Mouse (Mus musculus): ENCODE measurements around the gene Atat1. TPM values are rescaled to one million over a fixed set of nuclear protein-coding genes. Genes with fewer than 3 reads are reported as not detected.

The Atat1 gene
- polyA plus RNA-seq, 1 experiment from 2014 or later = 45.4 TPM

GRCm38 (mm10) chr17:35932608-35933007, 22.7 kb upstream of the Atat1 start:
- H3K4me3 ChIP-seq (ENCODE audit: low read length) = no peak overlapping the region
- peaks cover 19% of the 10 kb centered on the region; the same call in 1 of the 2 replicates for H3K36me3 ChIP-seq (ENCODE audit: control insufficient read depth, insufficient read depth, low read length)
- H3K4me1 ChIP-seq (ENCODE audit: control insufficient read depth, insufficient read depth, low read length) = no peaks in the 10 kb centered on the region
- no peaks in the 10 kb centered on the region for H3K9me3 ChIP-seq (ENCODE audit: control insufficient read depth, low read length)
- H3K27ac ChIP-seq (ENCODE audit: low read length) = no peak overlapping the region
- H3K27me3 ChIP-seq (replicated peaks; ENCODE audit: control insufficient read depth, insufficient read depth, low read length) = no peaks in the 10 kb centered on the region
- H3K4me2 ChIP-seq (ENCODE audit: low read depth, low read length) = no peak overlapping the region
- no peak for ATAC-seq
- H3K9ac ChIP-seq (ENCODE audit: low read depth, low read length) = no peak overlapping the region
- 88% methylated on average over 4 of the region's 4 CpGs for WGBS

GRCm38 (mm10) chr17:35930627-35931026, 20.8 kb upstream of the Atat1 start:
- peaks cover 30% of the 10 kb centered on the region; the same call in 1 of the 2 replicates for H3K36me3 ChIP-seq (ENCODE audit: control insufficient read depth, insufficient read depth, low read length)
- no peaks in the 10 kb centered on the region for H3K27me3 ChIP-seq (replicated peaks; ENCODE audit: control insufficient read depth, insufficient read depth, low read length)
- no peaks in the 10 kb centered on the region for H3K9me3 ChIP-seq (ENCODE audit: control insufficient read depth, low read length)
- H3K4me2 ChIP-seq (ENCODE audit: low read depth, low read length) = no peak overlapping the region
- no peak for ATAC-seq
- H3K9ac ChIP-seq (ENCODE audit: low read depth, low read length) = no peak overlapping the region
- no peak overlapping the region for H3K4me3 ChIP-seq (ENCODE audit: low read length)
- 91% methylated on average over 12 of the region's 12 CpGs for WGBS
- 0 out of 2 replicates have a peak, but pooled peaks cover 3% of the 10 kb centered on the region for H3K4me1 ChIP-seq (ENCODE audit: control insufficient read depth, insufficient read depth, low read length)
- H3K27ac ChIP-seq (ENCODE audit: low read length) = no peak overlapping the region

GRCm38 (mm10) chr17:35929534-35929933, 19.7 kb upstream of the Atat1 start:
- H3K27me3 ChIP-seq (replicated peaks; ENCODE audit: control insufficient read depth, insufficient read depth, low read length) = no peaks in the 10 kb centered on the region
- WGBS = 98% methylated on average over 2 of the region's 2 CpGs

GRCm38 (mm10) chr17:35927471-35927870, 17.6 kb upstream of the Atat1 start:
- no peaks in the 10 kb centered on the region for H3K27me3 ChIP-seq (replicated peaks; ENCODE audit: control insufficient read depth, insufficient read depth, low read length)
- no peak overlapping the region for H3K9ac ChIP-seq (ENCODE audit: low read depth, low read length)
- ATAC-seq = peak; percentile 48
- 0 out of 2 replicates have a peak, but pooled peaks cover 3% of the 10 kb centered on the region for H3K4me1 ChIP-seq (ENCODE audit: control insufficient read depth, insufficient read depth, low read length)
- no peak overlapping the region for H3K4me3 ChIP-seq (ENCODE audit: low read length)
- H3K4me2 ChIP-seq (ENCODE audit: low read depth, low read length) = no peak overlapping the region
- no peaks in the 10 kb centered on the region for H3K9me3 ChIP-seq (ENCODE audit: control insufficient read depth, low read length)
- no peak overlapping the region for H3K27ac ChIP-seq (ENCODE audit: low read length)
- 51% methylated on average over 1 of the region's 1 CpGs for WGBS
- peaks cover 42% of the 10 kb centered on the region; the same call in 1 of the 2 replicates for H3K36me3 ChIP-seq (ENCODE audit: control insufficient read depth, insufficient read depth, low read length)

More at GRCm38 (mm10) chr17:35929534-35929933, 19.7 kb upstream of the Atat1 start:
- no peak for ATAC-seq
- H3K27ac ChIP-seq (ENCODE audit: low read length) = no peak overlapping the region
- H3K4me3 ChIP-seq (ENCODE audit: low read length) = no peak overlapping the region
- H3K4me2 ChIP-seq (ENCODE audit: low read depth, low read length) = no peak overlapping the region
- no peak overlapping the region for H3K9ac ChIP-seq (ENCODE audit: low read depth, low read length)
- H3K9me3 ChIP-seq (ENCODE audit: control insufficient read depth, low read length) = no peaks in the 10 kb centered on the region
- H3K4me1 ChIP-seq (ENCODE audit: control insufficient read depth, insufficient read depth, low read length) = 0 out of 2 replicates have a peak, but pooled peaks cover 3% of the 10 kb centered on the region
- peaks cover 36% of the 10 kb centered on the region; the same call in 1 of the 2 replicates for H3K36me3 ChIP-seq (ENCODE audit: control insufficient read depth, insufficient read depth, low read length)

- Histone ChIP-seq H3K4me3 (ENCODE audit: low read length) (no peak overlapping the region), H3K27ac (ENCODE audit: low read length) (no peak overlapping the region), H3K36me3 (ENCODE audit: control insufficient read depth, insufficient read depth, low read length) (peaks cover 29% of the 10 kb centered on the region; the same call in 1 of the 2 replicates), H3K9me3 (ENCODE audit: control insufficient read depth, low read length) (no peaks in the 10 kb centered on the region), H3K27me3 (replicated peaks; ENCODE audit: control insufficient read depth, insufficient read depth, low read length) (no peaks in the 10 kb centered on the region), H3K4me2 (ENCODE audit: low read depth, low read length) (no peak overlapping the region), H3K4me1 (ENCODE audit: control insufficient read depth, insufficient read depth, low read length) (peaks cover 28% of the 10 kb centered on the region), H3K9ac (ENCODE audit: low read depth, low read length) (no peak overlapping the region)
- WGBS = 90% methylated on average over 4 of the region's 4 CpGs
- ATAC-seq = no peak
Observed at GRCm38 (mm10) chr17:35923281-35923680, 13.4 kb upstream of the Atat1 start.

- Histone ChIP-seq H3K4me3 (ENCODE audit: low read length) (no peak overlapping the region), H3K4me2 (ENCODE audit: low read depth, low read length) (no peak overlapping the region), H3K27me3 (replicated peaks; ENCODE audit: control insufficient read depth, insufficient read depth, low read length) (no peaks in the 10 kb centered on the region), H3K4me1 (ENCODE audit: control insufficient read depth, insufficient read depth, low read length) (peaks cover 28% of the 10 kb centered on the region), H3K9ac (ENCODE audit: low read depth, low read length) (no peak overlapping the region), H3K27ac (ENCODE audit: low read length) (no peak overlapping the region), H3K9me3 (ENCODE audit: control insufficient read depth, low read length) (no peaks in the 10 kb centered on the region), H3K36me3 (ENCODE audit: control insufficient read depth, insufficient read depth, low read length) (peaks cover 23% of the 10 kb centered on the region; the same call in 1 of the 2 replicates)
- 79% methylated on average over 3 of the region's 3 CpGs for WGBS
- no peak for ATAC-seq
Observed at GRCm38 (mm10) chr17:35922566-35922965, 12.7 kb upstream of the Atat1 start.

- Histone ChIP-seq H3K4me3 (ENCODE audit: low read length) (no peak overlapping the region), H3K9me3 (ENCODE audit: control insufficient read depth, low read length) (no peaks in the 10 kb centered on the region), H3K27ac (ENCODE audit: low read length) (no peak overlapping the region), H3K27me3 (replicated peaks; ENCODE audit: control insufficient read depth, insufficient read depth, low read length) (no peaks in the 10 kb centered on the region), H3K4me2 (ENCODE audit: low read depth, low read length) (no peak overlapping the region), H3K9ac (ENCODE audit: low read depth, low read length) (no peak overlapping the region), H3K36me3 (ENCODE audit: control insufficient read depth, insufficient read depth, low read length) (peaks cover 20% of the 10 kb centered on the region; the same call in 1 of the 2 replicates), H3K4me1 (ENCODE audit: control insufficient read depth, insufficient read depth, low read length) (peaks cover 28% of the 10 kb centered on the region)
- 86% methylated on average over 4 of the region's 4 CpGs for WGBS
- ATAC-seq = no peak
Observed at GRCm38 (mm10) chr17:35921710-35922109, 11.8 kb upstream of the Atat1 start.

- WGBS = 73% methylated on average over 5 of the region's 5 CpGs
- Histone ChIP-seq H3K9me3 (ENCODE audit: control insufficient read depth, low read length) (no peaks in the 10 kb centered on the region), H3K4me1 (ENCODE audit: control insufficient read depth, insufficient read depth, low read length) (peaks cover 26% of the 10 kb centered on the region), H3K4me2 (ENCODE audit: low read depth, low read length) (no peak overlapping the region), H3K27me3 (replicated peaks; ENCODE audit: control insufficient read depth, insufficient read depth, low read length) (no peaks in the 10 kb centered on the region), H3K4me3 (ENCODE audit: low read length) (no peak overlapping the region), H3K27ac (ENCODE audit: low read length) (peak overlapping the region; percentile 92), H3K9ac (ENCODE audit: low read depth, low read length) (no peak overlapping the region), H3K36me3 (ENCODE audit: control insufficient read depth, insufficient read depth, low read length) (peaks cover 13% of the 10 kb centered on the region; the same call in 1 of the 2 replicates)
- ATAC-seq = no peak
Observed at GRCm38 (mm10) chr17:35920862-35921562, 11.1 kb upstream of the Atat1 start.

GRCm38 (mm10) chr17:35920384-35920783, 10.5 kb upstream of the Atat1 start:
- no peaks in the 10 kb centered on the region for H3K9me3 ChIP-seq (ENCODE audit: control insufficient read depth, low read length)
- no peak overlapping the region for H3K4me3 ChIP-seq (ENCODE audit: low read length)
- peaks cover 13% of the 10 kb centered on the region; the same call in 1 of the 2 replicates for H3K36me3 ChIP-seq (ENCODE audit: control insufficient read depth, insufficient read depth, low read length)
- 50% methylated on average over 1 of the region's 1 CpGs for WGBS
- H3K4me1 ChIP-seq (ENCODE audit: control insufficient read depth, insufficient read depth, low read length) = peaks cover 28% of the 10 kb centered on the region
- H3K27ac ChIP-seq (ENCODE audit: low read length) = peak overlapping the region; percentile 92
- peak overlapping the region; percentile 78 for H3K4me2 ChIP-seq (ENCODE audit: low read depth, low read length)
- 0 out of 2 replicates have a peak overlapping the region, but pooled peaks have one; percentile 0 for H3K9ac ChIP-seq (ENCODE audit: low read depth, low read length)
- no peaks in the 10 kb centered on the region for H3K27me3 ChIP-seq (replicated peaks; ENCODE audit: control insufficient read depth, insufficient read depth, low read length)
- ATAC-seq = no peak

All from intestine, embryonic 16.5 days (tissue).